Mouse (Mus musculus): ENCODE data around the gene Pgk2. TPM values are rescaled to one million over a fixed set of nuclear protein-coding genes. Genes with fewer than 3 reads are reported as not detected.
"Not testable (repeated sequence)": the region's sequence is repeated elsewhere in the genome, so short reads cannot be mapped to it uniquely, and the experiment has no call there.

The Pgk2 gene
- not detected in 2 replicates for polyA plus RNA-seq (2015; fragmentation: Nextera tagmentation; extraction: Ambion mirVana)

GRCm38 (mm10) chr17:40208540-40208939 lies at the start of gene Pgk2:
TSS of gene Pgk2 (minus strand) at chr17:40208640.
- H3K9ac ChIP-seq = no peak within 1 kb of the TSS
- H3K9me3 ChIP-seq (replicated peaks) = no peaks in the 10 kb centered on the region
- no peak within 1 kb of the TSS for H3K4me2 ChIP-seq
- WGBS (ENCODE audit: insufficient replicate concordance) = 55% methylated on average over 4 of the region's 4 CpGs
- H3K27ac ChIP-seq (replicated peaks) = no peak within 1 kb of the TSS
- H3K4me3 ChIP-seq (replicated peaks) = no peak within 1 kb of the TSS
- no peaks in the 10 kb centered on the region for H3K36me3 ChIP-seq (replicated peaks)
- ATAC-seq (ENCODE audit: insufficient read depth) = no peak
- no peaks in the 10 kb centered on the region for H3K4me1 ChIP-seq (replicated peaks)
- H3K27me3 ChIP-seq = no peaks in the 10 kb centered on the region

DNA sequence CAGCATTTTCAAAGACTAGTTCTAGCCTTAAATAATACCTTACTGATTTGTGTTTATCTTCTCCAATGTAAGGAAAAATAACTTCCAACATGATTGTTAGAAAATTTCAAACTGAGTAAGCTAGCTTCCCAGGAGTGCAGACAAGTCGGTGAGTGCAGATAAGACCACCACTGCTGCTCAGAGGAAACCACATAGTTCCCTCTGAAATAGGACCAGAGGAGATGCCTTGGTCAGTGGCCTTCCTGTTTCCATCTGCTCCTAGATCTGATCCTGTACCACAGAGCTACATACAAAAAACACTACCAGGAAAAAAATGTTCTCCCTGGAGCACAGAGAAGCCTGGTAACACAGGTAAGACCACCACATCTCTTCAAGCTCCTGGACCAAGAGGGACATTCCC lies 44.0 kb upstream of the Pgk2 start:
- H3K4me2 ChIP-seq = no peak overlapping the region
- H3K9ac ChIP-seq = no peak overlapping the region
- no peak overlapping the region for H3K4me3 ChIP-seq (replicated peaks)
- no peaks in the 10 kb centered on the region for H3K9me3 ChIP-seq (replicated peaks)
- no peaks in the 10 kb centered on the region for H3K36me3 ChIP-seq (replicated peaks)
- WGBS (ENCODE audit: insufficient replicate concordance) = 19% methylated on average over 1 of the region's 1 CpGs
- no peak overlapping the region for H3K27ac ChIP-seq (replicated peaks)
- H3K27me3 ChIP-seq = no peaks in the 10 kb centered on the region
- ATAC-seq (ENCODE audit: insufficient read depth) = no peak
- no peaks in the 10 kb centered on the region for H3K4me1 ChIP-seq (replicated peaks)

DNA sequence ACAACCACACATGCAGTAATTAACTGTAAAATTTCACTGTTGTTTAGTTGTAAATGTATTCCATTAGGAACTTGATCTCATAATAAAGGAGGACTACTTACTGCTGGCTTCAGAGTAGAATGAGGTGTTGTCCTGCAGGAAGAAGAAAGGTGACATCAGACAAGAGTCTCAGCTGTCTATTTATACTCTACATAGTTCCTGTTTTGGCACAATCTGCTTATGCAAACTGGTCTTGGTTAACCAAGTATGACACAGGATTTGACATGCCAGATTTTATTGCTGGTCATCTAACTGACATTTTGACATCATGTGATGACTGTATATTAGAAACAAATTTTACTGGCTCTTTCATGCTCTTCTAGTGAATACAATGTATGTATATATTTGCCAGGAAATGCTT lies 33.7 kb upstream of the Pgk2 start, which contains the start of gene Crisp3:
Crisp3 (minus strand) TSS at position 154 of the 400 bp plus-strand sequence.
- Histone ChIP-seq H3K27me3 (no peaks in the 10 kb centered on the region), H3K4me3 (replicated peaks) (no peak within 1 kb of the TSS), H3K9ac (no peak within 1 kb of the TSS), H3K36me3 (replicated peaks) (no peaks in the 10 kb centered on the region), H3K4me2 (no peak within 1 kb of the TSS), H3K4me1 (replicated peaks) (no peaks in the 10 kb centered on the region), H3K27ac (replicated peaks) (no peak within 1 kb of the TSS), H3K9me3 (replicated peaks) (no peaks in the 10 kb centered on the region)
- ATAC-seq (ENCODE audit: insufficient read depth) = no peak

- H3K36me3 ChIP-seq (replicated peaks); H3K9ac ChIP-seq; H3K4me3 ChIP-seq (replicated peaks); H3K4me2 ChIP-seq; H3K4me1 ChIP-seq (replicated peaks); H3K27ac ChIP-seq (replicated peaks); H3K9me3 ChIP-seq (replicated peaks); H3K27me3 ChIP-seq; ATAC-seq (ENCODE audit: insufficient read depth): not testable (repeated sequence)
Observed at GRCm38 (mm10) chr17:40201803-40202202, 6.6 kb downstream of the Pgk2 start.

DNA sequence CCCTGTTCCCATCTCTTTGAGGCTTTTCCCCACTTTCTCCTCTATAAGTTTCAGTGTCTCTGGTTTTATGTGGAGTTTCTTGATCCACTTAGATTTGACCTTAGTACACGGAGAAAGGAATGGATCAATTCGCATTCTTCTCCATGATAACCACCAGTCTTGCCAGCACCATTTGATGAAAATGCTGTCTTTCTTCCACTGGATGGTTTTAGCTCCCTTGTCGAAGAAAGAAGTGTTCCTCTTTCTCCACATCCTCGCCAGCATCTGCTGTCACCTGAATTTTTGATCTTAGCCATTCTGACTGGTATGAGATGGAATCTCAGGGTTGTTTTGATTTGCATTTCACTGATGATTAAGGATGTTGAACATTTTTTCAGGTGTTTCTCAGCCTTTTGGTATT lies 18.2 kb downstream of the Pgk2 start:
- not testable (repeated sequence) for H3K4me2 ChIP-seq; H3K27me3 ChIP-seq; H3K36me3 ChIP-seq (replicated peaks); ATAC-seq (ENCODE audit: insufficient read depth); H3K4me1 ChIP-seq (replicated peaks); H3K4me3 ChIP-seq (replicated peaks); H3K9me3 ChIP-seq (replicated peaks); H3K27ac ChIP-seq (replicated peaks); H3K9ac ChIP-seq
- WGBS (ENCODE audit: insufficient replicate concordance) = 58% methylated on average over 4 of the region's 4 CpGs

- H3K36me3 ChIP-seq (replicated peaks); H3K4me1 ChIP-seq (replicated peaks); H3K9ac ChIP-seq; H3K27me3 ChIP-seq; H3K27ac ChIP-seq (replicated peaks); H3K4me2 ChIP-seq; H3K4me3 ChIP-seq (replicated peaks); ATAC-seq (ENCODE audit: insufficient read depth); H3K9me3 ChIP-seq (replicated peaks): not testable (repeated sequence)
- WGBS (ENCODE audit: insufficient replicate concordance) = 38% methylated on average over 8 of the region's 8 CpGs
Observed at GRCm38 (mm10) chr17:40157729-40158359, 50.6 kb downstream of the Pgk2 start.

Other genes with a start within 250 kb of the Pgk2 start
- not detected in 2 replicates for gene AC192777.2, start 113.2 kb downstream of the Pgk2 start, polyA plus RNA-seq (2015; fragmentation: Nextera tagmentation; extraction: Ambion mirVana)
- gene Crisp3, start 33.6 kb upstream of the Pgk2 start, polyA plus RNA-seq (2015; fragmentation: Nextera tagmentation; extraction: Ambion mirVana) = not detected in 2 replicates
- gene Crisp1, start 110.6 kb upstream of the Pgk2 start, polyA plus RNA-seq (2015; fragmentation: Nextera tagmentation; extraction: Ambion mirVana) = not detected in 2 replicates

All from liver, embryonic 15.5 days (tissue).